Mouse (Mus musculus) lung, embryonic 15.5 days (tissue): ENCODE results near the gene Fars2. TPM values are rescaled to one million over a fixed set of nuclear protein-coding genes. Genes with fewer than 3 reads are reported as not detected.

Experiments
- ATAC-seq: fragments of 200-750 bp; cut with Nextera tagmentation; 2 replicates; pipeline ENCODE4 v1.8.0; 2017; ENCODE audit warnings: moderate number of reproducible peaks, borderline replicate concordance; ENCODE audit not compliant: low FRiP score, low TSS enrichment; ENCODE audit errors: extremely low read depth
- H3K27ac ChIP-seq: fragments of 300-500 bp; sonication (generic); 2 replicates; pipeline ENCODE4 v1.5.1; 2015; ENCODE audit warnings: moderate library complexity, mild to moderate bottlenecking, inconsistent platforms
- H3K27me3 ChIP-seq: fragments of 300-500 bp; sonication (generic); 2 replicates; pipeline ENCODE4 v1.6.1; 2015; ENCODE audit warnings: inconsistent platforms
- H3K36me3 ChIP-seq: fragments of 300-500 bp; sonication (generic); 2 replicates; pipeline ENCODE4 v1.6.1; 2015; ENCODE audit warnings: inconsistent platforms
- H3K4me1 ChIP-seq: fragments of 300-500 bp; sonication (generic); 2 replicates; pipeline ENCODE4 v1.6.1; 2015; ENCODE audit warnings: inconsistent platforms
- H3K4me2 ChIP-seq: fragments of 300-500 bp; sonication (generic); 2 replicates; pipeline ENCODE4 v1.6.1; 2015; ENCODE audit warnings: inconsistent platforms, mild to moderate bottlenecking, moderate library complexity
- H3K4me3 ChIP-seq: fragments of 300-500 bp; sonication (generic); 2 replicates; pipeline ENCODE4 v1.5.1; 2015; ENCODE audit warnings: mild to moderate bottlenecking, inconsistent platforms
- H3K9ac ChIP-seq: fragments of 300-500 bp; sonication (generic); 2 replicates; pipeline ENCODE4 v1.6.1; 2015; ENCODE audit warnings: inconsistent platforms
- H3K9me3 ChIP-seq: fragments of 300-500 bp; sonication (generic); 2 replicates; pipeline ENCODE4 v1.6.1; 2016; ENCODE audit warnings: inconsistent platforms
- WGBS: fragments of 180-500 bp; shearing (Covaris S2); methylation state at CpG from one replicate; pipeline ENCODE4 v1.1.7; 2015; 5-methylcytosine and 5-hydroxymethylcytosine counted together
- polyA plus RNA-seq: library from polyadenylated mRNA; unstranded; fragments of >200 nt; fragmentation: Nextera tagmentation; extraction: Ambion mirVana; gene quantifications from 2 replicates; pipeline ENCODE4 v1.2.1, GENCODE M21; 2015

Fars2 gene
- polyA plus RNA-seq, 1 experiment from 2014 or later: 37.3 TPM

DNA sequence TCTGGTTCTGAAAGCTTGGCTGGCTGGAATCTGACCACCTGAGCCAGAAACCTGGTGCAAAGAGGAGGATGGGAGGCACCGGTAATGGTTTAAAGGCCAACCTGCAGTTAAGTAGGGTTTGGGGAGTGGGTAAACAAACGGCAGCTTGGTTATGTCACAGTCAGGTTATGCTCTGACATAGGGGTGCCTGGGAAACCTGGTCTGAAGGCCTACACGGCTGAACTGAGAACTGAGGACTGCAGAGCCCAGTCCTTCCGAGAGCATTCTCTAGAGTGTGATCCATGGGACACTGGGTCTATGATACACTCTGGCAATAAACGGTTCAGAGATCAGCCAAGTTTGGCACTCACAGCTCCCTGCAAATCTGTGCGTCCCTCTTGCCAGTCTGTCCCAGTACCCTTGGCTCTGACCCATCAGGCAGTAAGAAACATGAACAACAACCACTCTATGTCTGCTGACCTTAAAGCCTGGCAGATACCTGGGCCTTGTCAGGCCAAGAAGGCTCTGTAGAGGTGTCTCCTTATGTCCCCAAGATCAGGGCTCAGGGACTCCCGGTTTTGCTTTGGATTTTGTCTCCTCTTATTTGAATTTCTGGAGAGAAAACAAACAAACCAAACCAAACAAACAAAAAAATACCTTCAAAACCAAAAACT lies 460.8 kb downstream of the Fars2 start:
- Histone ChIP-seq H3K4me1 (peaks cover 4% of the 10 kb centered on the region; the same call in 1 of the 2 replicates), H3K4me2 (peak overlapping the region; percentile 67), H3K27ac (no peak overlapping the region), H3K27me3 (no peaks in the 10 kb centered on the region; the same call in 1 of the 2 replicates), H3K36me3 (no peaks in the 10 kb centered on the region), H3K9me3 (no peaks in the 10 kb centered on the region), H3K9ac (no peak overlapping the region), H3K4me3 (peak overlapping the region; percentile 48)
- 0 out of 2 replicates have a peak, but pooled peaks have one; percentile 5 for ATAC-seq
- 23% methylated on average over 7 of the region's 7 CpGs for WGBS

DNA sequence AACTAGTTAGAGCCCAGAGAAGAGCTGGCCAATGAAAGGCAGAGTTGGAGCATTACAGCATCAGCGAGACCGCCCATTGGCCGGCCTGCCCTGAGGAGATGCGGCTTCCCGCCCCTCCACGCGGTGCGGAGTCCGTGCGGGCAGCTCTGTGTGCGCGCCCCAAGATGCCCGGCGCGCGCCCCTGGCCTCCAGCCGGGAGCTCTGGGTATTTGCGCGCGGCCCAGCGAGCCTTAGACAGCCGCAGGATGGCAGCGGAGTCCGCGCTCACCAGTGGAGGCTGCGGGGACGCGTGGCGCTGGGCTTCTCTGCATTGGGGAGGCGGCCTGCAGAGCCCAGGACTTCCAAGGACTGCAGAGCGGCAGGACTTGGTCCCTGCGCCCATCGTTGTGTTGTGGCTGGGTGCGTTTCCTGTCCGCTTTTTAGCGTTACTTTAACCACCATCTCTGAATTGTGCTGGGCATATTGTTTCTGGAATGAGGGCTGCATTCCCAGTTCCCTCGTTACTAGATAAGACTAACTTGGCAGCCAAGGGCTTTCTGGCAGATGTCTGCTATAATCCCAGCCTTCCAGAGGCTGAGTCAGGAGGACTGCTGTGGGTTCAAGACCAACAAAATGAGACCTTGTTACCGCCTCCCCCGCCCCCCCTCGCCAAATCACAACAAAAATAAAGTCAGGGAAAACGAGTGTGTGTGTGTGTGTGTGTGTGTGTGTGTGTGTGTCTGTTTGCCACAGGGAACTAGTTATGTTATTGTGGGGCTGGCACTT lies 461.5 kb downstream of the Fars2 start:
- Histone ChIP-seq H3K4me3 (peak overlapping the region; percentile 48), H3K9me3 (no peaks in the 10 kb centered on the region), H3K36me3 (no peaks in the 10 kb centered on the region), H3K27ac (0 out of 2 replicates have a peak overlapping the region, but pooled peaks have one; percentile 34), H3K4me2 (peak overlapping the region; percentile 67), H3K4me1 (peaks cover 7% of the 10 kb centered on the region; the same call in 1 of the 2 replicates), H3K9ac (peak overlapping the region; percentile 38; the same call in 1 of the 2 replicates), H3K27me3 (no peaks in the 10 kb centered on the region; the same call in 1 of the 2 replicates)
- 3% methylated on average over 41 of the region's 41 CpGs for WGBS
- ATAC-seq: peak; percentile 94; the same call in 1 of the 2 replicates

DNA sequence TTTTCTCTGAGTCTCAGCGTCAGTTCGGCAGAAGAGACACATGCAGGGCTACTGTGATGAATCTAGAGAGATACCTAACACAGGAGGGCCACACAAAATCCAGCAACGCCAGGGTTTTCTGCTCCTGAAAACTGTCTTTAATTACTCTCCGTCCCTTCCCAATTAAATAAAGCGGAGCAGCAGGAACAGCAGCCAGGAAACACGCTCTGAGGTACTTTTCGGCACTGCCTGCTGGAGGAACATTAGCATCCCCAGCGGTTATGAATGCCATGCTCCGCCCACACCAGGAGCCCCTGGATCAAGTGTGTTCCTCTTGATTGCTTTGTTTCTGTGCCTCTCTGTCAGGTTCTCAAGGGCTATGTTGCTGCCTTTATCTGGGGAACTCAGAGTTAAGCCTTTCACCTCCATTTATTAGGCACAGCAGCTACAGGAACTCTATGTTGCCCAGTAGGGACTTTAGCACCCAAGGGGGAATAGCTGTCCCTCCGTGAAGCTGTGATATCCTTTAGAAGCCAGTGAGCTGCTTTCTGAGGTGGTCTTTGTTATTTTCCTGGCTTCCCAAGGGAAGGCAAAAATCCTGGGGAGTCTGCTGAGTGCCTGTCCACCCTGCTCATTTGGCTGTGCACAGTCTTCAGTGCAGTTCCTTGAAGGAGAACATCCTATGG lies 465.3 kb downstream of the Fars2 start:
- H3K36me3 ChIP-seq: no peaks in the 10 kb centered on the region
- H3K4me3 ChIP-seq: no peak overlapping the region
- no peaks in the 10 kb centered on the region for H3K9me3 ChIP-seq
- H3K27me3 ChIP-seq: no peaks in the 10 kb centered on the region; the same call in 1 of the 2 replicates
- H3K27ac ChIP-seq: no peak overlapping the region
- no peak overlapping the region for H3K4me2 ChIP-seq
- peaks cover 7% of the 10 kb centered on the region; the same call in 1 of the 2 replicates for H3K4me1 ChIP-seq
- WGBS: 26% methylated on average over 10 of the region's 10 CpGs
- ATAC-seq: no peak
- no peak overlapping the region for H3K9ac ChIP-seq

DNA sequence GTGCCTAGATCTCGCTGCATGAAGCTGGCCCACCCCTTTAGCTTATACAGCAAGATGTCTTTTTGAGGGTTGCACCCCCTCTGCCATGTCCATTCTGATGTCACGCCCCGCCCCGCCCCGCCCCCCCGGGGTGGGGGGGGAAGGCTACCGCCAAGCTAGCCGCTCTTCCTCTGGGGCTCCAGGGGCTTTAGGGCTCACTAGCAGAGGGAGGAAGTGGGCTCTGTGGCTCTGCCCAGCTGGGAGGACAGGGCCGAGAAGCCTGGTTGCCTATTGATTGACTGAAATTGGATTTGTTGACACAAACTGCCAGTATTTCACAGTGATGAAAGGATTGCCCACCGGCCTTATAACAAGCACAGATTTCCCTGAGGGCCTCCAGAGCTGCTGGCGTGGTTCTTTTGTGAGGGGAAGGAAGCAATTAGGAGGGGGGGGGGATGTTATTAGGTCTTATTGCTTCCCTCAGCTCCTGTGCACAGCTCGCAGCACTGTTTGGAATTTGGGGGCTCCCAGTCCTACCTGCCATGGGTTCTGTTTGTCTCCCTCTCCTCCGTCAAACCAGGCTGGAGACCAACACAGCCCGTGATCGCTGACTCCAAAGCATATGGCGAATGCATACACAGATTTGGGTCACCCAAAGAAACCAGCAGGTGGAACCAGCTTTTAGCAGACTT lies 466.4 kb downstream of the Fars2 start:
- no peaks in the 10 kb centered on the region; the same call in 1 of the 2 replicates for H3K27me3 ChIP-seq
- no peak overlapping the region for H3K27ac ChIP-seq
- H3K9me3 ChIP-seq: no peaks in the 10 kb centered on the region
- H3K4me3 ChIP-seq: no peak overlapping the region
- H3K4me2 ChIP-seq: peak overlapping the region; percentile 35
- 20% methylated on average over 16 of the region's 16 CpGs for WGBS
- 0 out of 2 replicates have a peak, but pooled peaks cover 3% of the 10 kb centered on the region for H3K4me1 ChIP-seq
- H3K36me3 ChIP-seq: no peaks in the 10 kb centered on the region
- peak; percentile 23; the same call in 1 of the 2 replicates for ATAC-seq
- H3K9ac ChIP-seq: no peak overlapping the region

DNA sequence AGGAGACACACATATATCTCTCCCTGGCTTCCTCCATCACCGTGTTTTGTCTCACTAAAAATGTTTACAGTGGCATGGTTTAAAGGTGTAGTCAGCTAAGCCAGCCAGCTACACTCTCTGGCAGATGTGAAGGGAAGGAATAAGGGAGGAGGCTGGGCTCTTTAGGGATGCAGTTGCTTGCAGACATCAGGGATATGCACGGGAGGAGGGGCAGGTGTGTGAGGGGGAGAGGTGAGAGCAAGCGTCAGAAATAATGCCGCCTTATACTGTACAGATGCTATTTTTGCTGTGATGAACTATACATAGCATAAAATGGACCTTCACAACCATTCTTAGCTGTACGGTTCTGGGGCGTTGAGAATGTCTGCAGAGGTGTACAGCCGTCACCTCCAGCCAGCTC lies 467.0 kb downstream of the Fars2 start:
- Histone ChIP-seq H3K27ac (no peak overlapping the region), H3K4me1 (0 out of 2 replicates have a peak, but pooled peaks cover 3% of the 10 kb centered on the region), H3K4me2 (no peak overlapping the region), H3K9ac (no peak overlapping the region), H3K4me3 (no peak overlapping the region), H3K9me3 (no peaks in the 10 kb centered on the region), H3K27me3 (no peaks in the 10 kb centered on the region; the same call in 1 of the 2 replicates), H3K36me3 (no peaks in the 10 kb centered on the region)
- no peak for ATAC-seq
- 62% methylated on average over 7 of the region's 7 CpGs for WGBS

DNA sequence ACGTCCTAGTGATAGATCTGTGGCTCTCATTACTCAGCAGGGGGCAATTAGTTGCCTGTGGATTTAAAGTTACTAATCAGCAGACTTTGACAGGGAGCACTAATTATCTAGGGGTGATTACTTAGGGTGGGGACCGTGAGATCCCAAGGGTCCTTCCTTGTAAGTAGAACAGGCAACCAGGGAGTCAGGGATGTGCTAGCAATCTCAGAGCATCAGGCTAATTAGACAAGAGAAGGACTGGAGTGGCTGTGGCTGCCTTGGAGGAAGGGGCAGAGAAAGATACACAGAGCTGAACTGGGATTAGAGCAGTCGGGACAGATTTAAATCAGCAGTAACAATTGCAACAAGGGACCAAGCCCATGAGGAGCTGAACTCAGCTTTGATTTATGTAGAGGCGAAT lies 471.9 kb downstream of the Fars2 start:
- no peak overlapping the region for H3K27ac ChIP-seq
- 56% methylated on average over 4 of the region's 4 CpGs for WGBS

DNA sequence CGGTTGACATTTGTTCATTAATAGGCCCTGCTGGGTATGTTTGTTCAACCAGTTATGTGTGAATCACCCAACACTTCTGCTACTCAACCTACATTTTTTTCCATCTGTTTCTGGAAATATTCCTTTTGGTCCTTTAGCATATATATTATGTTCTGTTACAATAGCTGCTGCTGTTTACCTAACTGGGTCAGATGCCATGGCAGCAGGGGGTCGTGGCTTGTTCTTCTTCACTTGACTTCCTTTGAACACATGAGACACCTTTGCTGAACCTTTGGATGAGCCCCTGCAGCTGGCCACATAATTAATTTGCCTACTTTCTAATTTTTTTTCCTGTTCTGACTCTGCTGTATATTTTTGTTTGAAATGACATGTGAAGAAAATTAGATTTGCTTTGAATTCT lies 475.1 kb downstream of the Fars2 start:
- ATAC-seq: no peak
- H3K9ac ChIP-seq: no peak overlapping the region

More for the DNA sequence above, 471.9 kb downstream of the Fars2 start:
- Histone ChIP-seq H3K9me3 (no peaks in the 10 kb centered on the region), H3K4me3 (no peak overlapping the region), H3K36me3 (no peaks in the 10 kb centered on the region), H3K9ac (no peak overlapping the region), H3K4me2 (no peak overlapping the region), H3K27me3 (no peaks in the 10 kb centered on the region), H3K4me1 (no peaks in the 10 kb centered on the region)
- ATAC-seq: no peak

DNA sequence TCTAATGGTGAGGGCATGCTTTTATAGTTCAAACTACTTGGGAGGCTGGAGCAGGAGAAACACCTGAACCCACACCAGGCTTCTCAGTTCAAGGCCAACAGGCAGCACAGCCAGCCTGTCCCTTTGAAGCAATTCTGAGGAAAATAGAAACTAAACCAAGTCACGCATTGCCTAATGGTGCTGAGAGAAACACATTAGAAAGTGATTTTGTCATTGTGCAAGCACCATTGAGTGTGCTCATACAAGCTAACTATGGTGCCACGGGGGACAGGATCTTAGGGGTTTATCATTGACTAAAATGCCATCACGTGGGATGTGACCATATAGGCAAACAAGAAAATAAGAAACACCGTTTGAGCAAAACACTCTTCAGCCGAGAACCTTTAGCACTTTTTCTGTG lies 489.5 kb downstream of the Fars2 start:
- no peak for ATAC-seq
- H3K4me3 ChIP-seq: no peak overlapping the region
- no peaks in the 10 kb centered on the region for H3K27me3 ChIP-seq
- H3K9me3 ChIP-seq: no peaks in the 10 kb centered on the region
- no peaks in the 10 kb centered on the region for H3K36me3 ChIP-seq
- no peaks in the 10 kb centered on the region for H3K4me1 ChIP-seq
- no peak overlapping the region for H3K27ac ChIP-seq
- 85% methylated on average over 5 of the region's 5 CpGs for WGBS
- H3K9ac ChIP-seq: no peak overlapping the region
- no peak overlapping the region for H3K4me2 ChIP-seq

More for the DNA sequence above, 475.1 kb downstream of the Fars2 start:
- Histone ChIP-seq H3K27me3 (no peaks in the 10 kb centered on the region), H3K4me2 (no peak overlapping the region), H3K27ac (no peak overlapping the region), H3K4me1 (no peaks in the 10 kb centered on the region), H3K9me3 (no peaks in the 10 kb centered on the region), H3K4me3 (no peak overlapping the region), H3K36me3 (no peaks in the 10 kb centered on the region)
- 35% methylated on average over 2 of the region's 2 CpGs for WGBS

DNA sequence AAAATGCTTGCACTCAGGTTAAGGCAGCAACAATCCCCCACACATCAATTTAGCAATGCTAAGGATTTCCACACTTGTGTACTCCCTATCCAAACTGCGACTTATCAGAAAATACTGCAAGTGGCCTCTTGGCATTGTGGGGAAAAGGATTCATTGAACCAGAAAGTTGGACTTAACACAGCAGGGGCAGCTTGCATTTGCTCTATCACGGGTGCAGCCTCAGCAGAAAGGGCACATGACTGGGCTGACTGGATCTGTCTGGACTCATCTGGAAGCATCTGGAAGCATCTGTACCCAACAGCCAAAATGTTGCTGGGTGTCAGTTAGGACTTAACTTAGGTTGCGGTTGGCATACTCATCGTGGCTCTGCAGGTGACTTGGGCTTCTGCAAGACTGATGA lies 490.7 kb downstream of the Fars2 start:
- H3K27ac ChIP-seq: no peak overlapping the region
- WGBS: 82% methylated on average over 4 of the region's 4 CpGs

DNA sequence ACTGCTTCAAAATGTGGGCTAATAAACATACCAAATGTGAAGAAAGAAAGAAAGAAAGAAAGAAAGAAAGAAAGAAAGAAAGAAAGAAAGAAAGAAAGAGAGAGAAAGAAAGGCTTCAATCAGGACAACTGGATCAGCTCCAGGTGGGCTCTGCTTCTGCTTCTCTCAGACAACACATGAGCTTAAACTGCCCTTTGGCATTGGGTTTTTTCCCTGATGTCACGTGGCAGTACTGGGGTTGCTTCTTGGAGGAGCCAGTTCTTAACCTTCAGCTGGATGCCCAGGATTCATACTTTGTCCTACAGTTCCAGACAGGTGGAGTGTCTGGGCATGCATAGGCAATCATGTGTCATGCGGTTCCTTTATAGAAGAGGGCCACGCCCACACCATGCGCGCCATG lies 493.2 kb downstream of the Fars2 start:
- 94% methylated on average over 5 of the region's 5 CpGs for WGBS
- Histone ChIP-seq H3K36me3 (no peaks in the 10 kb centered on the region), H3K9ac (no peak overlapping the region), H3K4me3 (no peak overlapping the region), H3K4me1 (no peaks in the 10 kb centered on the region), H3K4me2 (no peak overlapping the region), H3K27me3 (no peaks in the 10 kb centered on the region), H3K9me3 (no peaks in the 10 kb centered on the region), H3K27ac (no peak overlapping the region)
- ATAC-seq: no peak

More for the DNA sequence above, 490.7 kb downstream of the Fars2 start:
- Histone ChIP-seq H3K4me1 (no peaks in the 10 kb centered on the region), H3K9me3 (no peaks in the 10 kb centered on the region), H3K4me3 (no peak overlapping the region), H3K36me3 (no peaks in the 10 kb centered on the region), H3K27me3 (no peaks in the 10 kb centered on the region), H3K9ac (no peak overlapping the region), H3K4me2 (no peak overlapping the region)
- ATAC-seq: no peak
